Mouse (Mus musculus): ENCODE measurements around the gene Zfp759.

GRCm38 (mm10) chr13:67112096-67112495, 9.4 kb upstream of the Zfp759 start:
- TF ChIP-seq GATA1 (IDR thresholded peaks at IDR 0.05; ENCODE audit: low read length) (no peak), TAL1 (IDR thresholded peaks at IDR 0.05; ENCODE audit: low read length) (no peak)

Data from erythroblast, embryonic 14.5 days (primary cell).